ENCODE assay signal across 17 mouse cellular contexts in genomic region chr7:96265941-96266340, GRCm38 (mm10).
DNase-seq lines count a peak whose midpoint lies in the region; ATAC-seq and TF ChIP-seq lines count a peak whose summit lies in the region.
"Had no signal": no experiment of that assay in that cellular context is flagged by ENCODE, and none has a peak within 500 bp of the region (broad histone marks: within the 10 kb centered on the region; RNA-seq: fewer than 3 reads in every experiment).

No protein-coding gene starts in this region.

- H3K9me3 ChIP-seq in embryonic facial prominence, embryonic 13.5 days = no peaks in the 10 kb centered on the region
- no peaks in the 10 kb centered on the region for H3K9me3 ChIP-seq in embryonic facial prominence, embryonic 10.5 days
- H3K9me3 ChIP-seq: liver, embryonic 15.5 days; midbrain, embryonic 10.5 days; stomach, embryonic 15.5 days had no signal

- H3K4me2 ChIP-seq in embryonic facial prominence, embryonic 13.5 days = no peak overlapping the region
- H3K4me2 ChIP-seq: hindbrain, embryonic 14.5 days; liver, embryonic 15.5 days; stomach, embryonic 15.5 days had no signal

- no peak overlapping the region for H3K9ac ChIP-seq in embryonic facial prominence, embryonic 13.5 days
- H3K9ac ChIP-seq: hindbrain, embryonic 14.5 days; liver, embryonic 15.5 days; stomach, embryonic 15.5 days had no signal

- H3K36me3 ChIP-seq in embryonic facial prominence, embryonic 13.5 days = no peaks in the 10 kb centered on the region
- H3K36me3 ChIP-seq in embryonic facial prominence, embryonic 10.5 days (replicated peaks) = no peaks in the 10 kb centered on the region
- no peaks in the 10 kb centered on the region for H3K36me3 ChIP-seq in kidney, adult 2 months (ENCODE audit: control insufficient read depth, insufficient read depth, low read length)
- H3K36me3 ChIP-seq: liver, embryonic 15.5 days; midbrain, embryonic 10.5 days; stomach, embryonic 15.5 days had no signal

- H3K27ac ChIP-seq in embryonic facial prominence, embryonic 13.5 days = peak overlapping the region; percentile 69
- H3K27ac ChIP-seq in embryonic facial prominence, embryonic 10.5 days (replicated peaks) = no peak overlapping the region
- no peak overlapping the region for H3K27ac ChIP-seq in kidney, adult 2 months (ENCODE audit: insufficient read depth, low read depth, low read length)
- H3K27ac ChIP-seq: hindbrain, embryonic 14.5 days; kidney, postnatal 0 days; liver, embryonic 15.5 days; midbrain, embryonic 10.5 days; stomach, embryonic 15.5 days had no signal

- H3K27me3 ChIP-seq in embryonic facial prominence, embryonic 13.5 days = no peaks in the 10 kb centered on the region
- no peaks in the 10 kb centered on the region for H3K27me3 ChIP-seq in embryonic facial prominence, embryonic 10.5 days (replicated peaks; ENCODE audit: low read depth, poor library complexity, severe bottlenecking)
- no peaks in the 10 kb centered on the region; the same call in 1 of the 2 replicates for H3K27me3 ChIP-seq in kidney, adult 2 months (replicated peaks; ENCODE audit: control insufficient read depth, insufficient read depth, low read length)
- H3K27me3 ChIP-seq: liver, embryonic 15.5 days; stomach, embryonic 15.5 days had no signal

- no peak for TF ChIP-seq POLR2A in kidney, adult 2 months (IDR thresholded peaks at IDR 0.05; ENCODE audit: low read depth, low read length)

- TF ChIP-seq CTCF in kidney, adult 2 months (conservative IDR thresholded peaks at IDR 0.05; ENCODE audit: insufficient read depth, insufficient read length, low read depth, low read length) = no peak

- peaks cover 18% of the 10 kb centered on the region for H3K4me1 ChIP-seq in embryonic facial prominence, embryonic 13.5 days
- H3K4me1 ChIP-seq in embryonic facial prominence, embryonic 10.5 days = peaks cover 2% of the 10 kb centered on the region; the same call in 1 of the 2 replicates
- no peaks in the 10 kb centered on the region for H3K4me1 ChIP-seq in kidney, adult 2 months (ENCODE audit: control insufficient read depth, insufficient read depth, low read length)
- H3K4me1 ChIP-seq: liver, embryonic 15.5 days; stomach, embryonic 15.5 days had no signal

- WGBS in embryonic facial prominence, embryonic 13.5 days = 55% methylated on average over 1 of the region's 1 CpGs
- WGBS in embryonic facial prominence, embryonic 10.5 days = 95% methylated on average over 1 of the region's 1 CpGs
- 57% methylated on average over 1 of the region's 1 CpGs for WGBS in kidney, adult 2 months

- 0 out of 2 replicates have a peak, but pooled peaks have one; percentile 3 for ATAC-seq in embryonic facial prominence, embryonic 13.5 days (ENCODE audit: insufficient number of reproducible peaks, insufficient read depth, low FRiP score, low TSS enrichment, low read depth)
- no peak for ATAC-seq in monocyte, adult 5-6 weeks (replicated peaks; ENCODE audit: insufficient number of reproducible peaks, low FRiP score, low TSS enrichment, poor library complexity, severe bottlenecking)

- DNase-seq in embryonic facial prominence, embryonic 10.5 days (ENCODE audit: low spot score) = no peak
- DNase-seq in kidney, adult 2 months = peak; percentile 11
- DNase-seq in kidney, adult 11 months = no peak
- peak; percentile 54 for DNase-seq in urinary bladder, postnatal 14 days (ENCODE audit: low spot score)
- DNase-seq in urinary bladder, adult 2 months (ENCODE audit: low spot score) = no peak
- no peak for DNase-seq in right cerebral cortex, postnatal 14 days
- DNase-seq: adrenal gland, postnatal 25 days; B cell, adult 2 months; cerebellum, postnatal 14 days; thymus, postnatal 25 days had no signal

- no peak overlapping the region for H3K4me3 ChIP-seq in embryonic facial prominence, embryonic 13.5 days
- H3K4me3 ChIP-seq in embryonic facial prominence, embryonic 10.5 days = no peak overlapping the region
- no peak overlapping the region for H3K4me3 ChIP-seq in kidney, adult 2 months (ENCODE audit: insufficient read depth, low read depth, low read length)
- H3K4me3 ChIP-seq: liver, embryonic 15.5 days; midbrain, embryonic 10.5 days; stomach, embryonic 15.5 days had no signal

Comparison
In these comparisons a context has a peak if more than half of its experiments do, and no peak if none do; other contexts are left out.
1. DNase-seq: peak in kidney, adult 2 months (single experiment) and urinary bladder, postnatal 14 days (single experiment); none in embryonic facial prominence, embryonic 10.5 days (single experiment), kidney, adult 11 months (single experiment), urinary bladder, adult 2 months (single experiment) and right cerebral cortex, postnatal 14 days (single experiment).